Mouse (Mus musculus): ENCODE measurements around the gene 1700016D06Rik. TPM values are rescaled to one million over a fixed set of nuclear protein-coding genes. Genes with fewer than 3 reads are reported as not detected.

The 1700016D06Rik gene
- polyA plus RNA-seq, 1 experiment from 2014 or later, result not detected

DNA sequence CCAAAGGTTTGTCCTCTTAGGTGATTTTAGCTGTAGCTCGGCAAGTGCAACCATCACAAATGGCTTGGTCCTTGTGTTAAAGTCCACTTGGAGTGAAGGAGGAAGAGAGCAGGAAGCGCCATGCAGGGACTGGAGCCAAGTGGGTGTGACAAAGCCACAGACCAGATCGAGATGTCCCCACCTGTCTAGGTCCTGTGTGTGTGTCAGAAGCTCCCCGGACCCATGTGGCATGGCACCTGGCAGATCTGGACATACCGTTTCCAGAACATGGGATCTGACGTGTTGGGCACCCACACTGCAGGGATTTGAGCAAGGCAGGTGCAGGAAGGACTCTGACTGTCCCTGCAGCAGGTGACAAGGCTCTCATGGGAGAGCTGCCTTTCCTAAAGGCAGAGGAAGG lies 565 bp upstream of the 1700016D06Rik start:
- H3K4me1 ChIP-seq, result peaks cover 4% of the 10 kb centered on the region; the same call in 1 of the 2 replicates
- no peaks in the 10 kb centered on the region for H3K36me3 ChIP-seq
- no peaks in the 10 kb centered on the region for H3K9me3 ChIP-seq (replicated peaks)
- no peak overlapping the region for H3K9ac ChIP-seq
- no peak for ATAC-seq (ENCODE audit: insufficient number of reproducible peaks, low FRiP score, low TSS enrichment, low read depth)
- peaks cover 13% of the 10 kb centered on the region; the same call in 1 of the 2 replicates for H3K27me3 ChIP-seq
- no peak overlapping the region for H3K4me2 ChIP-seq (replicated peaks)
- H3K4me3 ChIP-seq (replicated peaks), result no peak overlapping the region
- 69% methylated on average over 6 of the region's 6 CpGs for WGBS
- H3K27ac ChIP-seq (replicated peaks), result no peak overlapping the region

DNA sequence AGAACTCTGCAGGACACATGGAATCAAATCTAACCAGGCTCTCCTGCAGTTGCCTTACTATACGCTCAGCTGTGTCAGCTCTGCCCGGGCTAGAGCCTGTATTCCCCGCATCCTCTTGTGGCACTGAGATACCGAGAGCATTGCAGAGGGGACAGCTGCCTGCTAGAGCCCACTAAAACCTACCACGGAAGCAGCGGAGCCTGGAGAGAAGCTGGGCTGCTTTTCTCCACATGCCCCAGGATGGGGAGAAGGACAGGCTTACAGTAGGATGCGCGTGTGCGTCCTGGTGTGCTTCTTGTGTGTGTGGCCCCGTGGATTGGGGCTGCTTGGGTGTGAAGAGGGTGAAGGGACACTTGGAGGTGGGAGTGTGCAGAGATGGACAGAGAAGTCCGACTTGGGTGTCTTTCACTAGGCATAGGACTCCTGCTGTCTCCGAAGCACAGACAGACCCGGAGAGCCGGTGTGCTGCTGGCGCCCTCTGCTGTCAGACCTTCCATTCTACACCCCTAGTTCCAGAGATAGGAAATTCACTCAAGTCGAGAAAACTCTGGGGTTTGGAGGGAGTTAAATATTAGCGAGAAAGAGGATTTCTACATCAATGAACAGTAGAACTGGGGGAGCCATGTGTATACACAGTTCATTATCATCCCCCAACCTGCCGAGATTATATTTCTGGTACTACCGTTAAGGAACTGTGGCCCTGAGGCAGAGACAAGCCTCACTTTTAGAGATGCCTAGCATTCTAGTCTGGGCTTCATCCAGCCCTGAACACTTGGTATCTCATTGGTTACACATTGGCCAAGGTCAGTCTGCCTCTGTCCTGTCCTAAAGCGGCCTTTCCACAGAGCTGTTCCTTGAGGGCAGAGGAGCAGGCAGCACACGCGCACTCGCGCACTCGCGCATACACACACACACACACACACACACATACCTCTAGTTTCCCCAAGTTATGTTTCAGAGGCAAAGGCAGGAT lies 517 bp downstream of the 1700016D06Rik start:
- no peaks in the 10 kb centered on the region for H3K36me3 ChIP-seq
- H3K4me3 ChIP-seq (replicated peaks), result peak overlapping the region; percentile 22
- peak overlapping the region; percentile 46 for H3K4me2 ChIP-seq (replicated peaks)
- peaks cover 4% of the 10 kb centered on the region; the same call in 1 of the 2 replicates for H3K4me1 ChIP-seq
- peaks cover 13% of the 10 kb centered on the region; the same call in 1 of the 2 replicates for H3K27me3 ChIP-seq
- 32% methylated on average over 26 of the region's 26 CpGs for WGBS
- peak; percentile 67 for ATAC-seq (ENCODE audit: insufficient number of reproducible peaks, low FRiP score, low TSS enrichment, low read depth)
- H3K9me3 ChIP-seq (replicated peaks), result no peaks in the 10 kb centered on the region
- peak overlapping the region; percentile 21; the same call in 1 of the 2 replicates for H3K9ac ChIP-seq
- no peak overlapping the region for H3K27ac ChIP-seq (replicated peaks)

DNA sequence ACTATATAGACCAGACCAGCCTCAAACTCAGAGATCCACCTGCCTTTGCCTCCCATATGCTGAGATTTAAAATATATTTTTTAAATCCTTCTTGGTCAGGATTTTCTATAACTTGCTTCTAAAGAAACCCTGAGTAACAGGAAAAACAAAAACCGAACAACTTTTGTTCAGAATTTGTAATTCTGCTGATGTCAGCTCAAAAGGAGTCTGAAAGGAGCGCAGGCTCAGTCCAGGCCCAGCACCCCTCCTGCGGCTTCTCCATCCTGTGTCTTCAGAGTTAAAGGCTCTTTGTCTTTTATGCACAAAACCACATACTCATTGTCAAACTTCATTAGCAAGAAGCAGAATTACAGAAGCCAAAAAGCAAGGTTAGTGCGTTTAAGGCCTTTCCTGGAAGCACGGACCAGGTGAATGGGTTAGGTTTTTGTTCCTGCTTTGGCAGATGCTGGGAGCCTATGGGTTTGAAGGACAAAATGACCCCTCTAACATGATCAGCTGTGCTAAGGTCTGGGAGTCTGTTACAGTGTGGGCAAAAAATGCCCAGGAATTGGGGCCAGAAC lies 1.3 kb downstream of the 1700016D06Rik start:
- Histone ChIP-seq H3K4me3 (replicated peaks) (no peak overlapping the region), H3K4me2 (replicated peaks) (no peak overlapping the region), H3K27me3 (peaks cover 13% of the 10 kb centered on the region; the same call in 1 of the 2 replicates), H3K36me3 (no peaks in the 10 kb centered on the region), H3K27ac (replicated peaks) (no peak overlapping the region), H3K9me3 (replicated peaks) (no peaks in the 10 kb centered on the region), H3K4me1 (peaks cover 4% of the 10 kb centered on the region; the same call in 1 of the 2 replicates), H3K9ac (no peak overlapping the region)
- no peak for ATAC-seq (ENCODE audit: insufficient number of reproducible peaks, low FRiP score, low TSS enrichment, low read depth)
- WGBS, result 70% methylated on average over 5 of the region's 5 CpGs

DNA sequence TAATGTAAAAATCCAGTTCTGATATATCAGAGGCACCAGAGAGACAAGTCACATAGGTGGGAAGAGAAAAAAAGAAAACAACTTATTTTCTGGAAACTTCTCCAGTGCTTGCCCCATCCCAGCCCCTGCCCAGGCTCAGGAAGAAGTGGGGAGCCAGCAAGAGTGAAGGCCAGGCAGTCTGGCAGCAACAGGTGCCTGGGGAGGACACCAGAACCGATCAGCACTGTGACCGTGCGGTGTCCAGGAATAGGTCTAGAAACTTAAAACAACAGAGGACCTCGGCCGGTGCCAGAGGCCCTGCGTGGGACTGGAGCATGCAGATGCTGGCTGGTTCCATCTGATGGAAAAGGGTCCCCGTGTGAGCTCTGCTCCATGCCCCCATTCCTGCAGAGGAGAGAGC lies 3.4 kb downstream of the 1700016D06Rik start:
- no peak for ATAC-seq (ENCODE audit: insufficient number of reproducible peaks, low FRiP score, low TSS enrichment, low read depth)
- Histone ChIP-seq H3K4me1 (peaks cover 4% of the 10 kb centered on the region; the same call in 1 of the 2 replicates), H3K27ac (replicated peaks) (no peak overlapping the region), H3K9me3 (replicated peaks) (no peaks in the 10 kb centered on the region), H3K4me3 (replicated peaks) (no peak overlapping the region), H3K9ac (no peak overlapping the region), H3K4me2 (replicated peaks) (no peak overlapping the region), H3K27me3 (peaks cover 13% of the 10 kb centered on the region; the same call in 1 of the 2 replicates), H3K36me3 (no peaks in the 10 kb centered on the region)
- 87% methylated on average over 7 of the region's 7 CpGs for WGBS

DNA sequence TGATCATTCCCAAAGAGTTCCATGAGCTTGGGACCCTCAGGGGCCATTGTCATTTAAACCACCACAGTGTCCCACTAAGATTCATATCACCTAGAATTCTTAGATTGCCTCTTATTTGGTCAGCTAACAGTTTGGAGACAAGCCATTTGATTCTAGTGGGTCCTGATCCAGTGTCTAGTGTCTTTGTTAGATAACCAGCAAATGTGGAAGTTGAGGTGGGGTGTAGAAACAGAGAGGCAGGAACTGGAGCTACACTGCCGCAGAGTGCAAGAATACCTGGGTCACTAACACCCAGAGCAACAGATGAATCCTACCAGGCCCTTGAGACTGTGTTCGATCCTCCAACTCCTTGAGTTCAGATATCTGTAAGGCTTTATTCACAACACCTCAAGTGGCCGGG lies 4.7 kb downstream of the 1700016D06Rik start:
- WGBS, result 91% methylated on average over 3 of the region's 3 CpGs
- Histone ChIP-seq H3K27ac (replicated peaks) (no peak overlapping the region), H3K36me3 (no peaks in the 10 kb centered on the region), H3K4me3 (replicated peaks) (no peak overlapping the region), H3K9me3 (replicated peaks) (no peaks in the 10 kb centered on the region), H3K9ac (no peak overlapping the region), H3K27me3 (peaks cover 12% of the 10 kb centered on the region; the same call in 1 of the 2 replicates), H3K4me1 (peaks cover 4% of the 10 kb centered on the region; the same call in 1 of the 2 replicates), H3K4me2 (replicated peaks) (no peak overlapping the region)
- ATAC-seq (ENCODE audit: insufficient number of reproducible peaks, low FRiP score, low TSS enrichment, low read depth), result no peak

DNA sequence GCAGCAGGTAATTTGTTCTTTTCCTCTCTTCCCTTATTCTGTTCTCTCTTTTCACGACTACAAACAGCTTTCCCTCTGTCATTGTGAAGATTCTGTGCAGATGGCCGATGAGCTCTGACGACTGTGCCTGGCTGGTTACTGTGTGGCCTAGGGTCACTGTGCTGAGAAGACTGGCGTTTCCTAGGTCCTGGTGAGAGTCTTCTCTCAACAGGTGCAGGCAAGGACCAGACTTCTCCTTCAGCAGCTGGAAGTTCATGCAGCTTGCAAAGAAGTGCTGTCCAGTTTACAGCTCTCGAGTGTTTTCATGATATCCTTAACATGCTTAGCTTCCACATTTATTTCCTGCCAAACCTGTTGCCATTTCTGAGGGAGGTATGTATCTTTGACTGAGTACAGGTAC lies 6.9 kb downstream of the 1700016D06Rik start:
- no peak for ATAC-seq (ENCODE audit: insufficient number of reproducible peaks, low FRiP score, low TSS enrichment, low read depth)
- WGBS, result 66% methylated on average over 5 of the region's 5 CpGs
- no peaks in the 10 kb centered on the region for H3K9me3 ChIP-seq (replicated peaks)
- no peaks in the 10 kb centered on the region for H3K4me1 ChIP-seq
- H3K27ac ChIP-seq (replicated peaks), result no peak overlapping the region
- H3K9ac ChIP-seq, result no peak overlapping the region
- H3K4me2 ChIP-seq (replicated peaks), result no peak overlapping the region
- H3K27me3 ChIP-seq, result no peaks in the 10 kb centered on the region
- H3K36me3 ChIP-seq, result no peaks in the 10 kb centered on the region
- H3K4me3 ChIP-seq (replicated peaks), result no peak overlapping the region

DNA sequence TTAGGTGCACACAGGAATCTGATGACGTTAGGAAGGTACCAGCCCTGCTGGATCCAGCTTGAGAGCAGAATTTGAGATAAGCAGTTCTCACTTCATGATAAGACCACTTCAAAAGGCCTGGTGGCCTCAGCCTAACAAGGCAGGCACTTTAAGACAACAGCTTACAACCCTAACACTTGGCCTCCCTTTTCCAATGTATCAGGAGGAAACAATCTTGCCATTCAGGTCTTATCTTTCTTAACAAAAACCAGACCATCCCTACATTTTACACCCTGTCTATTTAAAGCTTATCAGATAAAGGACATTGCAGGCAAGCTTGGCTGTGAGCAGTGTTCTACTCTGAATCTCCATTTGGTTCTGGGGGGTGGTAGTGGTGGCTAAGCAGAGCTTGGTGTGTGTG lies 8.4 kb downstream of the 1700016D06Rik start:
- WGBS, result 70% methylated on average over 1 of the region's 1 CpGs
- no peak overlapping the region for H3K27ac ChIP-seq (replicated peaks)
- no peaks in the 10 kb centered on the region for H3K27me3 ChIP-seq
- H3K4me3 ChIP-seq (replicated peaks), result no peak overlapping the region
- H3K9ac ChIP-seq, result no peak overlapping the region
- H3K36me3 ChIP-seq, result no peaks in the 10 kb centered on the region
- no peaks in the 10 kb centered on the region for H3K9me3 ChIP-seq (replicated peaks)
- ATAC-seq (ENCODE audit: insufficient number of reproducible peaks, low FRiP score, low TSS enrichment, low read depth), result no peak
- no peak overlapping the region for H3K4me2 ChIP-seq (replicated peaks)
- no peaks in the 10 kb centered on the region for H3K4me1 ChIP-seq

DNA sequence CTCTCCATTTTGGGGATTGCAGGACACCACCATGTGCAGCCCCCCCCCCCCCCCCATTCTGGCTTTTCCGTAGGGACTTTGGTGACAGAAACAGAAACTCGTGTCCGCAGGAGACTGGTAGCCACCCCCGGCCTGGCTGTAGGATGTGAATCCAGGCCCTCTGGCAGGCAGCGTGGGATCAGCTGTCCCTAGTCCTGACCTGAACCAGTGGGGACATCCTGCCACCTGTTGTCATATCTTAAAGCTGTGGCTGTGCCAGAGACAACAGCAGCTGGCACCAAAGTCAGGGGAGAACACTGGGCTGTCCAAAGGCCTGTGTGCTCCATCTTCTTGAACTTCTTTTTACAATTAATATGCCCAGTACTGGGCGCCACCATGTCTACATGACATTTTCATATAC lies 9.1 kb downstream of the 1700016D06Rik start:
- no peak overlapping the region for H3K4me3 ChIP-seq (replicated peaks)
- no peak overlapping the region for H3K4me2 ChIP-seq (replicated peaks)
- H3K9ac ChIP-seq, result no peak overlapping the region
- no peak; the same call in 1 of the 2 replicates for ATAC-seq (ENCODE audit: insufficient number of reproducible peaks, low FRiP score, low TSS enrichment, low read depth)
- H3K27ac ChIP-seq (replicated peaks), result no peak overlapping the region
- H3K4me1 ChIP-seq, result no peaks in the 10 kb centered on the region
- no peaks in the 10 kb centered on the region for H3K36me3 ChIP-seq
- H3K27me3 ChIP-seq, result no peaks in the 10 kb centered on the region
- no peaks in the 10 kb centered on the region for H3K9me3 ChIP-seq (replicated peaks)
- 84% methylated on average over 6 of the region's 6 CpGs for WGBS

DNA sequence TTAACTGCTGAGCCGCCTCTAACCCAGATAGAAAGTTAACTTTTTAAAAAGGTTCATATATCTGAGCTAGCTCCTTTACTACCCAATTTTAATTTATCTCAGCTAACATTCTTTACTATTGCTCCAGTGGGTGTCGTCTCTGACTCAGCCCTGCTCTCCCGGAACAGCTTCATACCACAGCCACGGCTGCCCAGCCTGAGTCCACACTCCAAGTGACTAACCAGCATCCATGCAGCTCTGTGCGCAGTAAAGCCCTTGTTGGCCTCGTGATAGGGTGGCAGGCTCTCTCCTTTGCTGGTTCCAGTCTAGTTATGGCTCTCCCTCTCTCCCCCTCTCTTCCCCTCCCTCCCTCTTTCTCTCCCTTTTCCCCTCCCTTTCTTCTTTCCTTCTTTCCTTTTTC lies 9.6 kb downstream of the 1700016D06Rik start:
- H3K4me3 ChIP-seq (replicated peaks), result no peak overlapping the region
- H3K4me2 ChIP-seq (replicated peaks), result no peak overlapping the region
- WGBS, result 77% methylated on average over 6 of the region's 6 CpGs
- H3K9me3 ChIP-seq (replicated peaks), result no peaks in the 10 kb centered on the region
- no peak overlapping the region for H3K27ac ChIP-seq (replicated peaks)
- ATAC-seq (ENCODE audit: insufficient number of reproducible peaks, low FRiP score, low TSS enrichment, low read depth), result no peak
- H3K9ac ChIP-seq, result no peak overlapping the region
- no peaks in the 10 kb centered on the region for H3K4me1 ChIP-seq
- H3K27me3 ChIP-seq, result no peaks in the 10 kb centered on the region
- no peaks in the 10 kb centered on the region for H3K36me3 ChIP-seq

DNA sequence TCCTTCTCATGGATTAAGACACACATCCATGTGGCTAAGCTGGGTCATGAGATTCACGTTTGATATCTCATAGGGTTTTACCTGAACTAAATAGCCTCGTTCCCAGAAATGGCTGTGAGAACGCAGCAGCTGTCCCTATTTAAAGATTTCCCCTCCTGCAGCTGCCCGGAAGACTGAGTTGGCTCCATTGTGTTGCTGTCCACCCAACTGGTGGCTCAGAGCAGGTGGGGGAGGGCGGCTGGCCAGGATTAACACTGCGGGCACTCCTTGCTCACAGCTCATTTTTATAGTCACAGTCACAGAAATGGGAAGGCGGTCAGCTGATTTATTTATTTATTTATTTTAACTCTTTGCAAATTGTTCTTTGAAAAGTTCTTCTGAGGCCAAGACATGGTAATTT lies 10.9 kb downstream of the 1700016D06Rik start:
- Histone ChIP-seq H3K4me3 (replicated peaks) (no peak overlapping the region), H3K27me3 (no peaks in the 10 kb centered on the region), H3K4me2 (replicated peaks) (no peak overlapping the region), H3K9ac (no peak overlapping the region), H3K9me3 (replicated peaks) (no peaks in the 10 kb centered on the region), H3K4me1 (no peaks in the 10 kb centered on the region), H3K27ac (replicated peaks) (no peak overlapping the region), H3K36me3 (no peaks in the 10 kb centered on the region)
- no peak; the same call in 1 of the 2 replicates for ATAC-seq (ENCODE audit: insufficient number of reproducible peaks, low FRiP score, low TSS enrichment, low read depth)
- 66% methylated on average over 7 of the region's 7 CpGs for WGBS

DNA sequence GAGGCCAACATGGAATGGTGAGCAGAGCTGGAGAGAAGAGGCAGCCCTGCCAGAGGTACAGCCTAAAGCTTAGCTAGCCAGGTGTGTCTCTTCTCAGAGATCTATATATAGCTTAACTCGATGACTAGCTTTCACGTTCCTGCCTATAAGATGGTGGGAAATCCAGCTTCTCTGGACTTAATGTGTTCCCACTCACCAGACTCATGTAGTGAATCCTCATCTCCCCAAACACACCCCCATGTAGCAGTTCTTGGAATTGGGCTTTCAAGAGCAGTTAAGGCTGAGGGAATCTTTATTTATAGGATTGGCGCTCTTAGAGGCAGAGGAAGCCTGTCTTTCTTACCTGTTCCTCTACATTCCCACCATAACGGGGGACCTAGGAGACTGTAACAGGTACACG lies 13.6 kb downstream of the 1700016D06Rik start:
- Histone ChIP-seq H3K4me1 (no peaks in the 10 kb centered on the region), H3K27me3 (no peaks in the 10 kb centered on the region), H3K36me3 (no peaks in the 10 kb centered on the region), H3K9me3 (replicated peaks) (no peaks in the 10 kb centered on the region), H3K9ac (no peak overlapping the region), H3K4me2 (replicated peaks) (no peak overlapping the region), H3K4me3 (replicated peaks) (no peak overlapping the region), H3K27ac (replicated peaks) (no peak overlapping the region)
- 87% methylated on average over 5 of the region's 5 CpGs for WGBS
- ATAC-seq (ENCODE audit: insufficient number of reproducible peaks, low FRiP score, low TSS enrichment, low read depth), result no peak
